8 mouse cellular contexts compared by ENCODE assay signal in genomic region chr7:24971261-24971971, GRCm38 (mm10). TPM values are rescaled to one million over a fixed set of nuclear protein-coding genes. Genes with fewer than 3 reads are reported as not detected.
DNase-seq lines count a peak whose midpoint lies in the region; ATAC-seq and TF ChIP-seq lines count a peak whose summit lies in the region.

No protein-coding gene starts in this region.

- H3K9ac ChIP-seq in forebrain, embryonic 11.5 days (ENCODE audit: low read length): peak overlapping the region; percentile 57; the same call in 1 of the 2 replicates
- H3K9ac ChIP-seq in hindbrain, postnatal 0 days (replicated peaks; ENCODE audit: low read length): peak overlapping the region; percentile 73
- peak overlapping the region; percentile 74; the same call in 1 of the 2 replicates for H3K9ac ChIP-seq in liver, embryonic 15.5 days

- no peaks in the 10 kb centered on the region for H3K9me3 ChIP-seq in forebrain, embryonic 11.5 days (ENCODE audit: control insufficient read depth, low read length)
- H3K9me3 ChIP-seq in hindbrain, postnatal 0 days (ENCODE audit: low read length): no peaks in the 10 kb centered on the region
- no peaks in the 10 kb centered on the region for H3K9me3 ChIP-seq in liver, embryonic 15.5 days (replicated peaks)

- peak; percentile 78 for TF ChIP-seq CTCF in hindbrain, postnatal 0 days (IDR thresholded peaks at IDR 0.05; ENCODE audit: low read depth)

- no peaks in the 10 kb centered on the region; the same call in 1 of the 2 replicates for H3K4me1 ChIP-seq in forebrain, embryonic 11.5 days (replicated peaks; ENCODE audit: control insufficient read depth, insufficient read depth, low read length)
- H3K4me1 ChIP-seq in hindbrain, postnatal 0 days (ENCODE audit: insufficient read depth, low read length): no peaks in the 10 kb centered on the region
- H3K4me1 ChIP-seq in liver, embryonic 15.5 days (replicated peaks): peaks cover 30% of the 10 kb centered on the region

- no peak overlapping the region for H3K27ac ChIP-seq in forebrain, embryonic 11.5 days (ENCODE audit: low read depth, low read length)
- peak overlapping the region; percentile 84 for H3K27ac ChIP-seq in hindbrain, postnatal 0 days
- peak overlapping the region; percentile 85 for H3K27ac ChIP-seq in liver, embryonic 15.5 days (replicated peaks)

- peak overlapping the region; percentile 51 for H3K4me3 ChIP-seq in forebrain, embryonic 11.5 days (ENCODE audit: low read depth, low read length)
- H3K4me3 ChIP-seq in hindbrain, postnatal 0 days (ENCODE audit: low read length): peak overlapping the region; percentile 74
- H3K4me3 ChIP-seq in liver, embryonic 15.5 days (replicated peaks): peak overlapping the region; percentile 72

- DNase-seq in left cerebral cortex, postnatal 4 days: peak; percentile 66
- DNase-seq in left cerebral cortex, postnatal 36 days (ENCODE audit: low spot score in 2 of 2): no peak
- DNase-seq in brain, adult 2 months (ENCODE audit: low read depth, low spot score): peak; percentile 90
- DNase-seq in forebrain, embryonic 11.5 days (ENCODE audit: low spot score): peak; percentile 81
- peak; percentile 77 for DNase-seq in hindbrain, postnatal 0 days (ENCODE audit: low spot score)
- peak; percentile 62 for DNase-seq in neural tube, embryonic 10.5 days (ENCODE audit: extremely low spot score, low spot score)
- no peak for DNase-seq in left cerebral cortex, adult 9 months (ENCODE audit: low spot score in 2 of 2)

- H3K27me3 ChIP-seq in forebrain, embryonic 11.5 days (ENCODE audit: control insufficient read depth, insufficient read depth, low read length): no peaks in the 10 kb centered on the region
- H3K27me3 ChIP-seq in hindbrain, postnatal 0 days (ENCODE audit: insufficient read depth, low read length): no peaks in the 10 kb centered on the region
- no peaks in the 10 kb centered on the region for H3K27me3 ChIP-seq in liver, embryonic 15.5 days

- H3K4me2 ChIP-seq in forebrain, embryonic 11.5 days (ENCODE audit: low read depth, low read length, severe bottlenecking): peak overlapping the region; percentile 54
- peak overlapping the region; percentile 63 for H3K4me2 ChIP-seq in hindbrain, postnatal 0 days (ENCODE audit: low read depth, low read length)
- peak overlapping the region; percentile 95 for H3K4me2 ChIP-seq in liver, embryonic 15.5 days

- intact Hi-C loops in left cerebral cortex, postnatal 4 days (cut with DNase I): no loop called here
- intact Hi-C loops in left cerebral cortex, postnatal 36 days (cut with DNase I): no loop called here

- no peak; the same call in 1 of the 2 replicates for ATAC-seq in forebrain, embryonic 11.5 days (replicated peaks; ENCODE audit: low FRiP score)
- no peak; the same call in 1 of the 2 replicates for ATAC-seq in hindbrain, postnatal 0 days
- ATAC-seq in liver, embryonic 15.5 days (ENCODE audit: insufficient read depth): no peak; the same call in 1 of the 2 replicates

- whole genome bisulfite sequencing in forebrain, embryonic 11.5 days: 10% methylated on average over 19 of the region's 19 CpGs
- 8% methylated on average over 19 of the region's 19 CpGs for WGBS in hindbrain, postnatal 0 days
- WGBS in liver, embryonic 15.5 days (ENCODE audit: insufficient replicate concordance): 9% methylated on average over 19 of the region's 19 CpGs

- H3K36me3 ChIP-seq in forebrain, embryonic 11.5 days (ENCODE audit: control insufficient read depth, insufficient read depth, low read length): no peaks in the 10 kb centered on the region
- no peaks in the 10 kb centered on the region for H3K36me3 ChIP-seq in hindbrain, postnatal 0 days (ENCODE audit: insufficient read depth, low read length)
- peaks cover 7% of the 10 kb centered on the region; the same call in 1 of the 2 replicates for H3K36me3 ChIP-seq in liver, embryonic 15.5 days (replicated peaks)

RNA-seq across cellular contexts. Expression of gene Rabac1, which starts 1.1 kb away (rescaled TPM):
- total RNA-seq in left cerebral cortex, postnatal 4 days (2021): 100 to 1,000 TPM; 246 to 251 TPM
- 100 to 1,000 TPM; 276 to 329 TPM for total RNA-seq in left cerebral cortex, postnatal 36 days (2021)
- polyA plus RNA-seq in forebrain, embryonic 11.5 days (2014; fragmentation: Nextera tagmentation; extraction: Ambion mirVana): 82.6 and 87.3 TPM in 2 replicates
- 705 and 708 TPM in 2 replicates for total RNA-seq in hindbrain, postnatal 0 days (2014; rRNA removed)
- polyA plus RNA-seq in hindbrain, postnatal 0 days (2015; fragmentation: Nextera tagmentation; extraction: Ambion mirVana): 497 and 530 TPM in 2 replicates
- 59.4 and 69.5 TPM in 2 replicates for polyA plus RNA-seq in liver, embryonic 15.5 days (2015; fragmentation: Nextera tagmentation; extraction: Ambion mirVana)

RNA-seq across cellular contexts. Expression of gene Gm4881, which starts 27.1 kb away (rescaled TPM):
- total RNA-seq in left cerebral cortex, postnatal 4 days (2021): not detected
- total RNA-seq in left cerebral cortex, postnatal 36 days (2021): not detected
- polyA plus RNA-seq in forebrain, embryonic 11.5 days (2014; fragmentation: Nextera tagmentation; extraction: Ambion mirVana): 0.32 and 0.55 TPM in 2 replicates
- 0.90 and 6.6 TPM in 2 replicates for total RNA-seq in hindbrain, postnatal 0 days (2014; rRNA removed)
- 2.4 TPM in 2 replicates for polyA plus RNA-seq in hindbrain, postnatal 0 days (2015; fragmentation: Nextera tagmentation; extraction: Ambion mirVana)
- not detected in 2 replicates for polyA plus RNA-seq in liver, embryonic 15.5 days (2015; fragmentation: Nextera tagmentation; extraction: Ambion mirVana)

RNA-seq across cellular contexts. Expression of gene Atp1a3, which starts 34.3 kb away (rescaled TPM):
- 1,000 to 10,000 TPM; 1,141 to 1,280 TPM for total RNA-seq in left cerebral cortex, postnatal 4 days (2021)
- total RNA-seq in left cerebral cortex, postnatal 36 days (2021): 1,000 to 10,000 TPM; 2,106 to 2,179 TPM
- polyA plus RNA-seq in forebrain, embryonic 11.5 days (2014; fragmentation: Nextera tagmentation; extraction: Ambion mirVana): 36.3 and 40.2 TPM in 2 replicates
- total RNA-seq in hindbrain, postnatal 0 days (2014; rRNA removed): 572 and 588 TPM in 2 replicates
- 649 and 730 TPM in 2 replicates for polyA plus RNA-seq in hindbrain, postnatal 0 days (2015; fragmentation: Nextera tagmentation; extraction: Ambion mirVana)
- 1.3 and 1.5 TPM in 2 replicates for polyA plus RNA-seq in liver, embryonic 15.5 days (2015; fragmentation: Nextera tagmentation; extraction: Ambion mirVana)

Comparison
In these comparisons a context has a peak if more than half of its experiments do, and no peak if none do; other contexts are left out.
1. DNase-seq: peak in left cerebral cortex, postnatal 4 days (single experiment), brain, adult 2 months (single experiment), forebrain, embryonic 11.5 days (single experiment), hindbrain, postnatal 0 days (single experiment) and neural tube, embryonic 10.5 days (single experiment); none in left cerebral cortex, postnatal 36 days (0 of 2) and left cerebral cortex, adult 9 months (0 of 2).
2. Peak in every context shown above with its lines, with median percentiles within 50 percentile points of each other: H3K4me2 ChIP-seq, H3K4me3 ChIP-seq and H3K9ac ChIP-seq.